Mouse (Mus musculus): ENCODE measurements around the gene Stac2. TPM values are rescaled to one million over a fixed set of nuclear protein-coding genes. Genes with fewer than 3 reads are reported as not detected.

Gene Stac2
- total RNA-seq, 2 experiments from 2014 or later, result not detected

GRCm38 (mm10) chr11:98003171-98003671, 50.0 kb downstream of the Stac2 start:
- peak; percentile 58 for ATAC-seq (replicated peaks; ENCODE audit: low FRiP score, low TSS enrichment, poor library complexity, severe bottlenecking)

- 0 out of 2 replicates have a peak, but pooled peaks have one; percentile 40 for ATAC-seq (replicated peaks; ENCODE audit: low FRiP score, low TSS enrichment, poor library complexity, severe bottlenecking)
Measured at GRCm38 (mm10) chr11:98002627-98003026, 50.6 kb downstream of the Stac2 start.

GRCm38 (mm10) chr11:98001986-98002385, 51.3 kb downstream of the Stac2 start:
- no peak for ATAC-seq (replicated peaks; ENCODE audit: low FRiP score, low TSS enrichment, poor library complexity, severe bottlenecking)

- no peak for ATAC-seq (replicated peaks; ENCODE audit: low FRiP score, low TSS enrichment, poor library complexity, severe bottlenecking)
Measured at GRCm38 (mm10) chr11:98001351-98001824, 51.9 kb downstream of the Stac2 start.

GRCm38 (mm10) chr11:98000378-98001140, 52.7 kb downstream of the Stac2 start:
- no peak for ATAC-seq (replicated peaks; ENCODE audit: low FRiP score, low TSS enrichment, poor library complexity, severe bottlenecking)

- ATAC-seq (replicated peaks; ENCODE audit: low FRiP score, low TSS enrichment, poor library complexity, severe bottlenecking), result no peak
Measured at GRCm38 (mm10) chr11:97999748-98000147, 53.5 kb downstream of the Stac2 start.

GRCm38 (mm10) chr11:97998898-97999608, 54.2 kb downstream of the Stac2 start:
- no peak for ATAC-seq (replicated peaks; ENCODE audit: low FRiP score, low TSS enrichment, poor library complexity, severe bottlenecking)

- no peak for ATAC-seq (replicated peaks; ENCODE audit: low FRiP score, low TSS enrichment, poor library complexity, severe bottlenecking)
Measured at GRCm38 (mm10) chr11:97998074-97998793, 55.0 kb downstream of the Stac2 start.

- ATAC-seq (replicated peaks; ENCODE audit: low FRiP score, low TSS enrichment, poor library complexity, severe bottlenecking), result no peak
Measured at GRCm38 (mm10) chr11:97997387-97997960, 55.8 kb downstream of the Stac2 start.

- ATAC-seq (replicated peaks; ENCODE audit: low FRiP score, low TSS enrichment, poor library complexity, severe bottlenecking), result no peak
Measured at GRCm38 (mm10) chr11:97996691-97997090, 56.6 kb downstream of the Stac2 start.

- peak; percentile 32; the same call in 1 of the 2 replicates for ATAC-seq (replicated peaks; ENCODE audit: low FRiP score, low TSS enrichment, poor library complexity, severe bottlenecking)
Measured at GRCm38 (mm10) chr11:97995564-97996288, 57.5 kb downstream of the Stac2 start, which contains the start of gene Arl5c. Gene Arl5c (minus strand): TSS chr11:97996181.

- peak; percentile 71 for ATAC-seq (replicated peaks; ENCODE audit: low FRiP score, low TSS enrichment, poor library complexity, severe bottlenecking)
Measured at GRCm38 (mm10) chr11:97994539-97995100, 58.6 kb downstream of the Stac2 start.

GRCm38 (mm10) chr11:97988530-97989096, 64.6 kb downstream of the Stac2 start:
- ATAC-seq (replicated peaks; ENCODE audit: low FRiP score, low TSS enrichment, poor library complexity, severe bottlenecking), result peak; percentile 40

GRCm38 (mm10) chr11:97987551-97988526, 65.4 kb downstream of the Stac2 start:
- ATAC-seq (replicated peaks; ENCODE audit: low FRiP score, low TSS enrichment, poor library complexity, severe bottlenecking), result peak; percentile 74

- no peak for ATAC-seq (replicated peaks; ENCODE audit: low FRiP score, low TSS enrichment, poor library complexity, severe bottlenecking)
Measured at GRCm38 (mm10) chr11:97986738-97987465, 66.4 kb downstream of the Stac2 start.

Measured in megakaryocyte-erythroid progenitor cell, adult 5-6 weeks (primary cell).